Mouse (Mus musculus) retina, postnatal 7 days (tissue): ENCODE measurements at regions not wholly inside any gene's neighbourhood (a gene's known extent, or its start where the extent isn't known, plus 50 kb on each side); places are given as distances from the start of the nearest gene placed in this dataset.
A peak's percentile ranks its signal among the peaks of the same experiment; 100 is the strongest.

Source experiments
- DNase-seq: peaks from one replicate; pipeline ENCODE4 v3.0.0-alpha.2; 2012; ENCODE audit warnings: low read depth, low spot score

DNA sequence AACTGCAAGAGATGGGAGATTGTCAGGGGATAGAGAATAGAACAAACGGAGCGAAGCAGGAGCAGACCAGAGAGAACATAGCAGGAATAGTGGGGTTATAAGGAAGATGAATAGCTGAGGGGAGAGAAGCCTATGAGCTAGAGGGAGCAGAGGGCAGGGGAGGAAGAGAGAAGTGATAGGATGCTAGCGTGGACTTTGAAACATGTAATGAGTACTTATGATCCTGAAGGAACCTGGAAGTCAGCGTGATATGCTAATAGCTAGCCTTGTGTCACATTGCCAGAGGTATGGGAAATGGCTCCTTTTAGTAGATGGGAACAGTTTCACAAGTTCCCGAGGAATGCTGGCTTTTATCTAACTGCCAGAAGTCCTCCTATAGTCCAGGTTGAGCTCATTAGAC lies 51.8 kb downstream of the Calml3 start:
- DNase-seq = no peak

DNA sequence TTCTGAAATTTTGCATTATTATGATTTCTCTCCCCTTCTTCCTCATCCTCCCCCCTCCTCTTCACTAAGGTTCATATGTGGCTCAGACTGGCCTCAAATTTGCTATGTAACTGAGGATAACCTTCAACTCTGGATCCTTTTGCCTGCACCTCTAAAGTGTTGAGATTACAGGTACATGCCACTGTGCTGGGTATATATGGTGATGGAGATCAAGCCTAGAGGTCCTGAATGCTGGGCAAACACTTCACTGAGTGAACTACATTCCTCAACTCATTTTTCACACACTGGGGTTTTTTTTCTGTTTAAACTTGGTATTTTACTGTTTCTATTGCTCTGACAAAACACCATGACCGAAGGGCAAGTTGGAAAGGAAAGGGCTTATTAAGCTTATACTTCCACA lies 52.9 kb downstream of the Calml3 start:
- DNase-seq = no peak

DNA sequence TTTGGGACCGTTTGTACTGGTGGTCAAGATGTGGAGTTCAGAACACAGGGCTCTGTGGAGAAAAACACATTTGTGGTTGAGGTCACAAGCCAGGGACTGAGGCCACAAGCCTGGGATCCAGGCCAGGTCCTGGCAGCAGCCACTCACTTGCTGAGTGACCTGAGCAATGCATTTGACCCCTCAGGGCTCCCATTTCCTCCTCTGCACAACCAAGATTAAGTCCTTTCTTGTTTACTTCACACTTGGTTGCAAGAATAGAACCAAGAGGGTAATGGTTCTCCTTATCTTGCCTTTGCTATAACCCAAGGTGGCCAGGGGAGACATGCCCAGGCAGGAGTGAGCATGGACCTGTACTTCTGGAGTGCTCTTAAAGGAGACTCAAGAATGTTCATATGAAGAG lies 53.4 kb downstream of the Calml3 start:
- DNase-seq = no peak

DNA sequence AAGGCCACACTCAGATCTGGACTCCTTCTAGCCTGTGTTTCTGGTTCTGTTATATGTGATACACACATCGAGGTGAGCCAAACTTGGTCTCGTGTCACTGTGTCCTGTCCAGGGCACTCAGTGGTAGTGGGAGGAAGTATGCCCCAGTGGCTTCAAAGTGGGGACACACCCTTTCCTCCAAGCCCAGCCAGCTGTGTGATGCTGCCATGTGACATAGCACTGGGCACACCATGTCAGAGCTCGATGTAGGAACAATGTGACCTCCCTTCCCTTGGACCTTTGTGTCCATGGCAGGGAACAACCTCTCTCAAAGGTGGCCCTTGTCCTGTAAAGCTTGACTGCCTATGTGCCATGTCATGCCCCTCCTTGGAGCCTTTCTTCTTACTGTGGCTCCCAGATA lies 54.5 kb downstream of the Calml3 start:
- DNase-seq = no peak

DNA sequence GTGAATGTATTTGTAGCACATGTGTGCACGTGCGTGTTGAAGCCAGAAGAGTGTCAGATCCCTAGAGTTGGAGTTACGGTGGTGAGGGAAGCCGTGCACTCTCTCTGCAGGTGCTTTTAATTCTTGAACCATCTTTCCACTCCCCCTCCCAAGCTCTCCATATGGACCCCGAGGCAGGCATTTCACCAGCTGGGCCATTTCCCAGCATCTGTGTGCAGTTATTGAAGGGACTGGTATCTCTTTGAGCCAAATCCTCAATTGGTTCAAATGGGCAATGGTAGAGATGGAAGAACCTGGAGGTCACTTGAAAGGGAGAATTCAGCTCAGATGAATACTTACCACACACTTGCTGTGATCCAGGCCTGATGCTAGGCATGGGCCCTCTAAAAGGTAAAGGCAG lies 55.3 kb downstream of the Calml3 start:
- DNase-seq = no peak

DNA sequence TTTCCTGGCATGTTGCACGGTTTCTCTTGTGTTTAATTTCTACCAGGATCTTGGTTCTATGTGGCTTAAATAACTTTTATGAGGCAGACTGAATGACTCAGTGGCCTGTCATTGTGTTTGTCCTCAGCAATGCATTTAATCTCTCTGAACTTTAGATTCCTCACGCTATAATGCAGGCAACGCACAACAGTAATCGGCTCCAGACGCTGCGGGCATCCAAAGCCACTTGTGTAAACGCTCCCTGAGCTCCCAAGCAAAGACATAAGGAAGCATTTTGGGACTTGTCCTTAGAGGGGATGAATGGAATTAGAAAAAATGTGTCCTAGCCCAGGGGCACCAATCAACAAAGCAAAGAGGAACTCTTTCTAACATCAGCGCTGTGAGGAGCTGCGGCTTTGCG lies 57.6 kb downstream of the Calml3 start:
- DNase-seq = no peak

DNA sequence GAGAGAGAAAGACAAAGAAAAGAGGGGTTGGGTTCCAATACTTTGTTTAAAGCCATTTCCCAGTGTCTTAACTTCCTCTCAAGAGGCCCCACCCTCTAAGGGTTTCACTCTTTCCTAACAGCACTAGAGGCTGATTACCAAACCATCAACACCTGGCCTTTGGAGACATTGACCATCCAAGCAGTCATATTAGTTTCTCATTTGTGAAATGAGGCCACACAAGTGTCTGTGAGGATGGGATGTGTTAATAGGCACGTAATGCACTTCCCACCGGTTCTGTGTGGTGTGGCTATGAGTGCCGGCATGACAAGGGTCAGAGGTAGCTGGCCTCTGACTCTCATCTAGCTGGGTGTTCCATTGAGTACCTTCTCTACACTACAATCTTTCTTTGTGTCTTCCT lies 59.2 kb downstream of the Calml3 start:
- no peak for DNase-seq

DNA sequence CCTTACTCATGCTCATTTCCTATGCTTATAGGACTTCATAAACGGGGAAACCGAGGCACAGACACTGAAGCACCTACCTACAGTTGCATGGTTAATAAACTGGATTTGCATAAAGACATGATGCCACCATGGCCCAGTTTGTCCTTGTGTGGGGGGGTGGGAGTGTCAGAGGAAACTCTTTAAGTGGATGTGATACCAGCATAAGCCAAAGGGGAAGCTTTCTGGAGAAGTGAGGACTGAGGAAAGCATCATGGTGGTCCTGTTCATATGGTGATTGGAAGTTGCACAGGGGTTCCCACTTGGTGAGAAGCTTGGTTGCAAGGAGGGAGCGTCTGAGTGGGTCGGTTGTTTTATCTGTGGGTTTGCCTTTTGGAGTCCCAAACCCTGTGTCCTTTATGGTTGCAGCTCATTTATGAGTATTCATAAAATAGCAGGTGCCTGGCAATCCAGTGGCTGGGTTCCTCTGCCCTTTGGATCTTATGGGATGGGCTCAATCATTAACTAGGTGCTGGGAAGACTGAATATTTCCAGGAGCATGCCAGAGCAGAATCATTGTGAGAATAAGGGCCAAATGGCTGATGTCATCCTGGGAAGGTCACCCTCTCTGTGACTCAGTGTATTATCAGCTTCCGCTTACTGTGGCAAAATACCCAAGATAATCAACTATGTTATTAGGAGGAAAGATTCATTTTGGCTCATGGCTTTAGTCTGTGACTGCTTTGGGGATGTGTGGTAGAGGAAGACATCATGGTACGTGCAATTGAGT lies 60.2 kb downstream of the Calml3 start:
- DNase-seq = no peak

DNA sequence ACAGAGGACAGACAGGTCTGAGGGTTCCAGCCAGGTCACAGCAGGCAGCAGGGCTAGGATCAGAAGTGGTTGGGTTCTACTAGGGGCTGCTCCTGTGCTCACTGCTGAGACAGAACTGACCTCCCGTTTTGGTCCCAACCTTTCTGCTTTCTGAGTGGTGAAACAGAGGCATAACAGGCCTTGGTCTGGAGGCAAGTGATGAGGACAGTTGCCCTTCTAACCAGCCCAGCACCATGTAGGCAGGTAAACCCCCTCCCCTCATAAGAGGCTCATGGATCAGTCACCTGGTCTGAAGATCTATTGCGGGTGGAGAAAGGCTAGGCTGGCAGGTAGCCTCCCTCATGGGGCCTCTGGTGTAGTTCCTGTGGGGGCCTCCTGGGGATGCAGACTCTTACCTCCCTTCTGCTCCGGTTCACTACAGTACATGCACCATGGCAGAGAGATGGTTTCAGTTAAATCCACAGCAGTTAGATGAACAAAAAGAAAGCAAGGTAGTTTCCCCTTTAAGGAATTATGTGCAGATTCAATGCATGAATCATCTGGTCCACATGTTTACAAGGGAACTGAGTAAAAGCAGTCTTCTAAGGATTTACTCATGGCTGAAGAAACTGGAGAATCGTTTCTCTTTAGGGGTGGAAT lies 61.2 kb downstream of the Calml3 start:
- DNase-seq = no peak

DNA sequence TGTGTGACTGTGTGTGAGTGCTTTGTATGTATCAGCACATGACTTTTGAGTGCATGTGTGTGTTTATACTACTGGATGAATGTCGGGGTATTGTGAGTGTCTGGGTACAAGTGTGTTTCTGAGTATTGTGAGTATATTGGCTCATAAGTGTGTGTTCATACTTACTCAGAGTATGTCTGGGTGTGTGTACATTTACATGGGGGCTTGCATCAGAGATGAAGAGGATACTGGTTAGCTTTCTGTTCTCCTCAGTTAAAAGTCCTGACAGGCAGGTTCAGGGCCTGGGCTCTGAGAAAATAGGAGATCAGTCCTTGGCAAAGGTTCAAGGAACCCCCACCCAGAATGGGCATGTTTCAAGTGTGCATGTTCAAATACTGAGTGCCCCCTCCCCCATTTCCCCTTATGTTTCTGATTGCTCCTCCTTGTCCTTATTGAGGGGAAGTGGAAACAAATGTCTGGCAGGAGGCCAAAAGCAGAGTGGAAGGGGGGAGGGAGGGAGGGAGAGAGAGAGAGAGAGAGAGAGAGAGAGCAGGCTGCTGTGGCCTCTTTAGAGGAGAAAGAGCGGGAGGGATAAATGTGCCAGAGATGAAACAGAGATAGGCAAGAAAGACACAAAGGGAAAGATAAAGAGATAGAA lies 61.9 kb downstream of the Calml3 start:
- peak; percentile 23 for DNase-seq

DNA sequence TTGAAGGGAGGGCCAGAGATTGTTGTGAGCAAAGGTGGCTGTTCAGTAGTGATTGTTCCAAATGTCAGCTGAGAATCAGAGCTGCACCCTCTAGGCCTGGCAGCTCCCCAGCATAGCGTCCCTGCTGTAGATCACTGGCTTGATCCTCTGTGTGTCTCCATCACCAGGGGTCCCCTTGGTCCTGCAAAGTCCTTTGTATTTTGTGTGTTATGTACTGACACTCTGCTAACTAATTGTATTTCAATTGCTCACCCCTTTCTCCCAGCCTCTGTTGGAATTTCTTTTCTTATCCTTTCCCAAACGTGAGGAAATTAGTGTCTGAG lies 73.5 kb downstream of the Calml3 start:
- no peak for DNase-seq

DNA sequence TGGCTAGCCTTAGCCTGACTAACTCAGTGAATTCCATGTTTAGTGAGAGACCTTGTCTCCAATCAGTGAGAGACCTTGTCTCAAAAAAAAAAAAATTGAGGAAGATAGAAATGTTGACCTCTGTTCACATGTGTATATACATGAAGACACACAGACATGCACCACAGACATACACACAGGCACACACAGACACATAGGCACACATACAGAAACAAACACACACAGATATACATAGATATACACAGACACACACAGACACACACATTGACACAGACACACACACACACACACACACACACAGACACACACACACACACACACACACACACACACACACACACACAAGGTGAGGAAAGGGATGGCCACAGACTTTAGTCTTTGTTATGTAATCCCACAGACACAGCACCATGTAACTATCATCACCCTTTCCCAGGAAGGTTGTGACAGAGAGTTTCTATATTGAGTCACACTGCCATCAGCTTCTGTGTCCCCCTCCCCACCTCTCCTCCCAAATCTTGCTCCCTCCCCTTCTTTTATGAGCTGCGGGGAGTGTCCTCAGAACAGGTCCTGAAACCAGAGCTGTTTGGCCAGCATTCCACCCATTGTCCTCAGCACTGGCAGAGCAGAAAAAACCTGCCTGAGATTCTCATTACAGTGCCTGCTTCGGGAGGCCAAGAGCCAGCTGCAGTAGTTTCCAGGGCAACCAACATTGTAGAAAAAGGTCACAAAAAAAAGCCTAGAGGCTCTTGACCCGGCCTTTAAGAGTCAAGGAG lies 74.0 kb downstream of the Calml3 start:
- DNase-seq = no peak

DNA sequence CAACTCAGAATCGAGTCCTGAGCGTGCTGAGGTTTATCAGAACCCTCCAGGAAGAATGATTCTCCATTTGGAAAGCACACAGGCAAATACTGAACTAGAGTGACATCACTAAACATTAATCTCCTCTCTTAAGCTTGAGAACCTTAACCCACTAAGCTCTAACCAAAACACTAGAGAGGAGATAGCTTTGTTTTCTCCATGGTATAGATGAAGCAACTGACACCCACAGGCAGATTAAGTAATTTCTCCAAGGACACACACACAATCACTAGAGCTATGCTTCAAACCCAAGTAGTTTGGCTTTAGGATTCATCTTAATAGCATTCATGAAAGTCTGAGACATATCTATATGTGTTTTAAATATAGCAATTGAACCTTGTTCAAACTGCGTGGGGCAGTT lies 75.2 kb downstream of the Calml3 start:
- no peak for DNase-seq

DNA sequence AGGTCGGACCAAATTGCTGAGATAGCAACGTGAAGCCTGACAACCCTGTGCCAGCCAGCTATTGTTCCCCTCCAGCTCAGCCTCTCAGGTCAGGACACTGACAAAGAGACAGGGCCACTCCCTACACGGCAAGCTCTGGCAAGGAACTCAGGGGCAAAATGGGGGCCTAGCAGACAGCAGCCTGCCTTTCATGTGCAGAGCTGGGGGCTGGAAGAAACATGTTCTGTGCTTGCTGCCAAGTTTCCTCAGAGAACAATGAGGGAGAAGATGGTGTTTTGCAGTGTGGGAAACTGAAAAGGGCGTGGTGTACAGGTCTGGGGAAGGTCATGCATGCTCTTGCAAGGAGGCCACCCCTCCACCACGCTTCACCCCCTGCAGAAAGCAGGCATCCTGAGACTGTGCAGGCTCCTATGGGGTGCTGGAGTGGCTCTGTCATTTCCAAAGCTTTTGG lies 77.8 kb downstream of the Calml3 start:
- DNase-seq = no peak

DNA sequence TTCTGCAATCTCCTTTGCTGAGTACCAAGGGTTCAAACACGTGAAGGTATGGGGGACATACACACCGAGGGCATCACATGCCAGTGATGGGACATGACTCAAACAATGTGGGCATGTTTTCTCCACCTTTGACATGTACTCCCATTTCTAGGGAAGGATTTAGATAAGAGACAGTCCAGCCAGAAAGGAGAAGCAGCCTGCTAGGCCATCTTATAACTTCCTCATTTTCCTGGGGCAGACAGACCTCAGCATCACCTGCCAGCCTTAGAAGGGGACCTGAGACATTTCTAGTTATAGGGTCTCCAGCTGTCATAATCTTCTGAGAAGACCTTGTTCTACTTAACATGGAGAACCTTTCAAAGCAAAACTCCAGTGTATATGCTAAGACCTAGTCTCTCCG lies 78.3 kb downstream of the Calml3 start:
- no peak for DNase-seq

DNA sequence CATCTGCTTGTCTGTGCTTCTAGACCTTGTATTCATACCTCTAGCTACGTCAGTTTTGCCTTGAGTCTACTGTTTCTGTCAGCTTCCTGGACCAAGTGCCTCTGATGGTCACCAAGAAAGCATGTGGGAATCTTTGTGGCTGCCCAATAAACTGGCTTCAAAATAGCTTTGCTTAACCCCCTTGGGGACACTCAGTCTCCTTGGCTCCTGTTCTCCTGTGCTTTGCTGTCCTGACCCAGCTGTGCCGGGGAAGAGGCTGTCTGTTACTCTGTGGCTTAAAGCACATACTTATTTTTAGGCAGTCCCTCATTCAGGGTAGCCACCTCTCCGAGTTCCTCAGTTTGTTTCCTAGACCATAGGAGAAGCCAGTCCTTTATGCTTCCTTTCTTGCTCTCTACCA lies 79.8 kb downstream of the Calml3 start:
- no peak for DNase-seq

DNA sequence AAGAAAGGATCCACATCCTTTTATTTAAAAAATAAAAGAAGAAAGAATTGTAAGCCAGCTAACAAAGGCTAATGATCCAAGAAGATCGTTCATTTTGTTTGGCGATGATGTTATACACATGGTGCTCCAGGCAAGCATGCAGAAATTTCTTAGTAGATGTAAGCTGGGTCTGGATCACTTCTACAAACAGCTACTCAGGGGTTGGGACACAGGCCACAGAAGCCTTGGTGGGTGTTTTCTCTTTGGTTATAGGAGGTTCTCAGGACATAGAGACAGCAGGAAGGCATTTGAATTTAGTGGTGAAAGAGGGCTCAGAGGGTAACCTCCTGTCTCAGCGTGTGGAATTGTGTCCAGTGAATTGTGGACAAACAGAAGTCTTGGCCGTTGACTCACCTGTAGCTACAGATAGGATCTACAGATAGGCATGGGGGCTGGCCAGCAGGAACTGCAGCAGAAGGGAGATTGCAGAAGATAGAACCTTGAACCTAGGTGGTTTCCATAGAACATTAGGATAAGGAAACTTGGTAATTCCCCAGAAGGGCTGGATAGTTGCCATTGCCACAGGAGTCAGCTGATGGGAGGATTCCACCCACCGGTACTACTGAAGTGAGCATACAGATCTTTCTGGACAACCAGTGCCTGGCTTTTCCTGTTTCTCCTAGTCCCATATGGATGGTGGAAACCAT lies 80.5 kb downstream of the Calml3 start:
- no peak for DNase-seq

DNA sequence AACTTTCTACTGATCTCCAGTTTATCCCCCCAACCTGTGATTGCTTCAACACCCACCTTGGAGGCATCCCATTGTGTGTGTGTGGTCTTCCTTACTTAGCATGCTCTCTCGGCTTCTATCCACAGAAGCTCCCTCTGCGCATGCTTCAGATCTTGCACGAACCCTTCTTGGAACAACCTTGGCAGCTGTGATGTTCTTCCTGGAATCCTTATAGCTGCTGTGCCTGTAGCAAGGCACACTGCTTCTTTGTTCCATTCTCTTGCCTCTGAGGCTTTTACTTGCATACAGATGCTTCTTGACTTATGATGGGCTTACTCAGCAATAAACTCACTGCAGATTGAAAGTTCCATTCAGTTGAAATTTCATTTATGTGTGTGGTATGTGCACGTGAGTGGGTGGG lies 81.2 kb downstream of the Asb13 start:
- DNase-seq = no peak

DNA sequence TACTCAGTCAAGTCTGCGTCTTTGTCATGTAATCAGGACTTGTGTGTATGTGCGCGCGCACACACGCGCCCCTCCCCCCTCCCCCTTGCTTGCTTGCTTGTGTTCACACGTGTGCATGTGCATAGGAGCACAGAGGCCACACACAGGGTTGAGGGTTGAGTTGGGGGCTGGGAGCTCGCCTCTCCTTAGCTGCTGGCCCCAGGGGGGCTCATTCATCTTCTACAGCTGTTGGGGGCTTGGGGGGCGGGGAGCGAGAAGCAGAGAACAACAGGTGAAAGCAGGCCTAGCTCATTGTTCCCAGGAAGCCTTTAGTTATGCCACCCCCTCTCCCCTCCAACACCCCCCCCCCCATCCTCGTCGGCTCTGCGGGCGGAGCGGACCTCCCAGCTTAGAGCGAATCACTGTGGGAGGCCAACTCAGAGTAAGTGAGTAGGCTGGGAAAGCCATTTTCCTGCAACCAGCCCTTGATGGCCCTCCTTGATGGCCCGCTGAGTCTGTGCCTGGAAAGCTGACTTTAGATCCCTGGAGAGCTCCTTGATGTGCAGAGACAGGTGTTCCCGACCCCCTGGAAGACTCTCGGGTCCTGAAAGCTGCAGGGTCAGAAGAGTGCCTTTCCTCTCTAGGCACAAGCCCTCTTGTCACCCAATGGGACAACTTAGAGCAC lies 78.8 kb downstream of the Asb13 start:
- peak; percentile 16 for DNase-seq

DNA sequence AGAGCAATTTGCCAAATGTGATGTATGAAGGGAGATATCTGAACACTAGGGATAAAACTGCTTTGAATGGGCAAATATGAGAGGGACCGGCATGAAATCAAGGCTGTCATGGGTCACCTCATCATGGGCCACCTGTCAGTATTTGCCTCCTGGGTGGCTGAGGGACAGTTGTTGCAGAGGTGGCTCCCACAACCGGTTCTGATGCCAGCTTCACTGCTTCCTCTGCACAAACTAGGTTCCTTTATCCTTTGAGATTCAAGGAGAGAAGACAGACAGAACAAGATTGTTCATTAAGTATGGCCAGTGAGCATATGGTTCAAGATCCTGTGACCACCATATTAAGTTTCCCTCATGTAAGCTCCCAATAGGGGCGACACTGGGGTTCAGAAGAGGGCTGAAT lies 78.3 kb downstream of the Asb13 start:
- no peak for DNase-seq

DNA sequence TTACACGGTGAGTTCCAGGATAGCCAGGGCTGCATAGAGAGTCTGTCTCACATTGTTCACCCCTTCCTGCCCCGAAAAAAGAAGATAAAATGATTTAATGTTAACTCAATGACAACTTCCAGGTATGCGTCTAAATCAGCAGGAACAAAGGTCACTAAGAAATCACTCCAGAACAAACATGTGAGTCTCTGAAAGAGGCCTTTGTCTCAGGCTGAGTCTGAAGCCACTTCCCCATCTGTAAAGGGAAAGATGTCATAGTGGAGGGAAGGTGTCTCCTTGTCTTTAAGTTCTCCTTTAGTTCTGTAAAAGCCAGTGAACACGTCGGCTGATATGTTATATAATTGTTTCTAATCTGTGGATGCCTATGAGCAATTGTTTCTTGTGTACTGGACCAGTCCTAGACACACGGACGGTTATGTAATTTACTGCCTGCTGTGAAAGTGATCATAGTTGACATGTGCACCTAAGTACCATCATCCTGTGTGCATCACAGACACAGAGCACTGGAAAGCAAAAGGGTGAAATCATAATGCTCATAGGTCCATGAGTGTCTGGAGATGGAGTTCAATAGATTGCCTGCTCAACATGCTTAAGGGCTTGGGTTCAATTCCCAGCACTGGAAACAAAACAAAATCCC lies 76.3 kb downstream of the Asb13 start:
- no peak for DNase-seq
